Mouse (Mus musculus): ENCODE measurements around the gene Macf1. TPM values are rescaled to one million over a fixed set of nuclear protein-coding genes. Genes with fewer than 3 reads are reported as not detected.
"Not testable (repeated sequence)": the region's sequence is repeated elsewhere in the genome, so short reads cannot be mapped to it uniquely, and the experiment has no call there.

Macf1 gene
- total RNA-seq, 2 experiments from 2014 or later: 108 to 123 TPM

DNA sequence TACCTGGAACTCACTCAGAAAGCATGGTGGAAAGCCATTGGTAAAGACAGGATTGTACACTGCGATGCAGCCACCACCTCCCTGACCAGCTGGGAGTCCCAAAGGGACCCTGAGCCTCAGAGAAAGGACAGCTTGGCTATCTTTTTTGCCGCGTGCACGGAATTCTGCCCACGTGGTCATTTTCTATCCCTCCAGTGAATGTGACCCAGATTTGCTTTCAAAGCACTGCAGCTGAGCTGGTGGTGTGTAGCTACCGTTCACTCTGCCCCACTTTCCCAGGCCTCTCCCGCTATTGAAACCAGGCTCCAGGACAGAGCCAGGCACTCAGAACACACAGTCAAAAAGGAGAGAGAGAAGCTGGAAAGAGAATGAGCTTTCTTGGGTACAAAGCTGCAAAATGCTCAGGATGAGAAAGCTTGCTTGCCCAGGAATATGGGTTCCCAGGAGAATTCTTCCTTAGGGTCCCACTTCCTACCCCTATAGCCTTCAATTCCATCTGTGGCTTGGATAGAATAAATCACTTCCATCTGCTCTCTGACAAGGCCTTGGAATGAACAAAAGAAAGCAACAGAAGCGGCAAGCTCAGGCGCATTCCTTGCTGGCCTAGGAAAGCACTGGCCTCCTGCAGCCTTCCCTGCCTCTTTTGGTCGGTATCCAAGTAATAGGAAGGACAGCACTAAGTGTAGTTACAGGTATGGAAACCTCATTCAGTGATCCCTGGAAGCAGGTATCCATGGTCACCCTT is 6.9 kb downstream of the Macf1 start:
- DNase-seq (ENCODE audit: low spot score in 2 of 2): no peak

DNA sequence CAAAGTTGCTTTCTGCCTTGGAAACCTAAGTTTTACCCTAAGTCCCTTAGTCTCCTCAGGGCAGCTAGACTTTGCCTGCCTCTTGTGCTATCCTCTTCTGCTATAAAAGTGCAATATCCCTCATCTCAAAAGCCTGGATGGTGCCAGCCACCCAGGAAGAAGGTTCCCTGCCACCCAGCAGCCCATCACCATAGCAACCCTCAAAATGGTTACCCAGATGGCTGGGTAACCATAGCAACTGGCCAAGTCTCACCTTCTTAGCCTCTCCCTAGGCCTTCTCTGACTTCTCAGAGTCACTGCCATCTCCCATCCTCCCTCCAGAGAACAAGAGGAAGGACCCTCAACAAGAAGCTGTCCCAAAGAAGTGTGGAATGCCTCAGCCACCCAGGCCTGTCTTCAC is 13.6 kb downstream of the Macf1 start:
- DNase-seq (ENCODE audit: low spot score in 2 of 2): no peak

- DNase-seq (ENCODE audit: low spot score in 2 of 2): no peak
Measured at GRCm38 (mm10) chr4:123669696-123670095, 14.5 kb downstream of the Macf1 start.

DNA sequence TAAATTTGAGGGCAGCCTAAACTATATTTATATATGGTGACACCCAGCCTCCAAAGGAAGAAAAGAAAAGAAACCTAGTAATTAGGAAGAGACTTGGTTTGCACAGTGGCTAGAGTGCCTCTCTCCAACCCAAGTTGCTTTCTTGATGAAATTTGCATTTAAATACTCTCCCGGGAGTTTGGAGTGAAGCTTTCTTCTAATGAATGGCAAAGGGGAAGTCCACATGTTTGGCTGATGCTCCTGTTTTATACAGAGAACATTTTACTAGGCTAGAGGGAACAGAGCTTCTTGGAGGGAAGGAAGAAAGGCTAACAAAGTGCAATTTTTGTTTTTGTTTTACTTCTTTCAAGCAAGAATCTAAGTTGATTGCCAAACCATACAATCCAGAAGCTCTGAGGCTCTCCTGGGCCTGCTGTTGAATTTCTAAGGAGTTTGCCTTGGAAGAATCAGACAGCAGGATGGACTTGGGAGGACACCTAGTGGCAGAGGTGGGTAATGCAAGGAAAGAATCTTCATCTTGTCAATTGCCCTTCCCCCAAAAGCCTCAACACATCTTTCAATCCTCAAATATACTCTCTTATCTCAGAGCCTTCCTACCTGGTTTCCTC is 16.8 kb downstream of the Macf1 start:
- DNase-seq (ENCODE audit: low spot score in 2 of 2): peak; percentile 83 to 85

GRCm38 (mm10) chr4:123666517-123666916 is 17.6 kb downstream of the Macf1 start:
- DNase-seq (ENCODE audit: low spot score in 2 of 2): no peak

DNA sequence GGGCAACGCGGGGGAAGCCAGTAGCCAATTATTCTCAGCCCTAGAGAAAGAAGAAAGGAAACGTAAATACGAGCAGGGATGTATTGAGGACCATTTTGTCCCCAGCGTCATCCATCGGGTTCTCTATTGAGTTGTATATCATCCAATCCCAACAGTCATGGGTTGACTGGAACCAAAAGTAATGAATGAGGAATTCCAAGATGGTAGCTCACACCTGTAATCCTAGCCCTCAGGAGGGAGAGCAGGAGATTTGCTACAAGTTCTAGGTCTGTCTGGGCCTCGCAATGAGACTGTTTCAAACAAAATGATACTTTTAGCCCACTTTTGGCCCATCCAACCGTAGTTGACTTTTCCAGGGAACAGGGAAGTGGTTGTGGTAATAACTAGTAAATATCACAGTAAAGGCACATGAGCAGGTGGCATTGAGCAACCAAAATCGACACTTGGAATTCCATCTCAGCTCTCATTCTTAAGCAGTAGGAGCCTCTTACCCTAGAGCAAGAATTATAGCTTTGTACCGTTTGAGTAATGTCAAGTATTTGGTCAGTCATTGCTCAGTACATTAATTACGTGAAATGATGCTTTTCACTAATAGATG is 18.4 kb downstream of the Macf1 start:
- no peak for DNase-seq (ENCODE audit: low spot score in 2 of 2)

DNA sequence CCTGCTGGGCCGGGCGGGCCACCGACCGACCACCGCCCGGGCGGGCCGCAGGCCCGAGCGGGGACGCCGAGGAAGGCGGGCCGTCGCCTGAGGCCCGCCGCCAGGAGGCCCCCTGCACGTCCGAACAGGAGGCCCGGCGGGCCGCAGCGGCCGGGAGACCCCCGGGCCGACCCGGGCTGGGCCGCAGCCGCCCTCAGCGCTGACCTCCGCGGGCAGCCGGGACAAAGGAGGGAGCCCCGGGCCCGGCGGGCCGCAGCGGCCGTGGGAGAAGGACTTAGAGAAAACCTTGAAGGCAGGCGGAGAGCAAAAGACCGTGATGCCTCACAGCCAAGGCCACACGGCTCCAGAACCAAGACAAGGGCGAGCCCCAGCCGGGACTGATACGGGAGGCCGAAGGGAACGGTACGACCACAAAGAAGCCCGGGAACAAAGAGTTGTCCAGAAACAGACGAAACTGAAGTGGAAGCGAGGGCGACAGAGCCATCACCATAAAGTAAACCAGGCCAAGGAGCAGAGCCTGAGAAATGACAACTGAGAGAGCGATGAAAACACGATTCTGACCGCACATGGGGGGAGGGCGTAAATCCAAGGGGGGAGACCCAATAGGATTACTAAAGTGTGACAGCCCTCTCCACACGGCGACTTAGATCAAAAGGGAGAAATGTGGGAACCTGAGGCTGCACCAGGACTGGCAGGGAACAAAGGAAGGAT is 19.1 kb downstream of the Macf1 start:
- peak; percentile 51 for DNase-seq (ENCODE audit: low spot score in 2 of 2)

GRCm38 (mm10) chr4:123664021-123664950 is 19.9 kb downstream of the Macf1 start:
- peak; percentile 79 to 86 for DNase-seq (ENCODE audit: low spot score in 2 of 2)

DNA sequence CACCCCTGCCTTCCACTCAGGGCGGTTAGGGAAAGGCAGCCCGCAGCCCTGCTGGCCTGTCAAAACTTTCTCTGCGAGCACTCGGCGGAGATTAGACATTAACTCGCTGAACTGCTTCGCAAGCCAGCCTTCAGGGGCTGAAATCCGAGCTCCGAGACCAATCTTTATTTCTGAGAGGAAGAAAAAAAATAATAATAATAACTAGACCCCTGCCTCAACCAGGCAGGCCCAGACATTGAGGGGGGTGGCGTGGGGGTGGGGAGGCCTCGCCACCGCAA is 20.5 kb downstream of the Macf1 start:
- DNase-seq (ENCODE audit: low spot score in 2 of 2): peak; percentile 23 to 41

DNA sequence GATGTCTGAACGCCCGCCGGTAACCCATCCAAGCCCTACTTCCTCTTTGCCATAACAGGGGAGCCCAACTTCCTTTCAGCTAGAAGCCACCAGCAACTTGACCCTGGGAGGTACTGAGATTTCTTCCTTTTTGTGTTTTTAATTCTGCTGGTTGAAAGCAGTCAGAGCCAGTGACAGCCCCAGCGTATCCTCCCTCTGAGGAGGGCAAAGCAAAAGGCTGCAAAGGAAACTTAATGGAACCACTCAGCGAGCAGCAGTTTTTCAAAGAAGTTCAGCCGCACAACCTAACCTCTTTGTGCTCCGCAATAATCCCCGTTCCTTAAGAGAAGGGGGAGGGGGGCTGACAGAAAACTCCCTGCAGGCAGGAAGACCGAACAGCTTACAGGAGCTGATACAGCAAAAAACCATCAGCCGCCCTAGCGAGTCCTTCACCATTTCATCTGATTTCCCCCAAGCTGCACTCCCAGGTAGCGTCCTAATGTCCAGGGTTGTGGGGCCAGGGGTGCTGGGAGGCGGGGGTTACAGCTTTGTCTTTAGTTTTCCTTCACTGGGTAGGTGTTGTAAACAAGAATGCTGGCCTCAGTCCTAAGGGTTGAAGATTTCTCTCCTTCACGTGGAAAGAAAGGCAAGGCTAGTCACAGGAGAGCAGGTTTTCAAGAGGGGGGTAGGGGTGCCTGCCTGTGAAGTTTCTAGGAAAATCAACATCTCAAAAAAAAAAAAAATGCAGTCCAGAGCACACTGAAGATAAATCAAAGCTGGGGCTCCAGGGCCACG is 21.1 kb downstream of the Macf1 start:
- no peak for DNase-seq (ENCODE audit: low spot score in 2 of 2)

- DNase-seq (ENCODE audit: low spot score in 2 of 2): no peak
Measured at GRCm38 (mm10) chr4:123658175-123658574, 26.0 kb downstream of the Macf1 start.

GRCm38 (mm10) chr4:123655245-123655644 is 28.9 kb downstream of the Macf1 start:
- no peak for DNase-seq (ENCODE audit: low spot score in 2 of 2)

GRCm38 (mm10) chr4:123654566-123654965 is 29.6 kb downstream of the Macf1 start:
- DNase-seq (ENCODE audit: low spot score in 2 of 2): no peak

DNA sequence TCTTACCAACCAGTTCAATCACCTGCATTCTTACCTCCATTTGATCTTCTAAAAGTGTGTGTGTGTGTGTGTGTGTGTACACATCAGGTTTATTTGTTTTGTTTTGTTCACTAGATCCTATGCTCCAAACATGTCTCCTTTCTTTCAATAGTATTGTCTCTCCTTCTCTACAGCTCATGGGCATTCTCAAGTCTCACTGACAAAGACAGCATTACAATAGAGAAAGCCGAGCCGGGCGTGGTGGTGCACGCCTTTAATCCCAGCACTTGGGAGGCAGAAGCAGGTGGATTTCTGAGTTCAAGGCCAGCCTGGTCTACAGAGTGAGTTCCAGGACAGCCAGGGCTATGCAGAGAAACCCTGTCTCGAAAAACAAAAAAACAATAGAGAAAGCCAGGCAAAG is 30.7 kb downstream of the Macf1 start:
- DNase-seq (ENCODE audit: low spot score in 2 of 2): not testable (repeated sequence)

GRCm38 (mm10) chr4:123652130-123652529 is 32.0 kb downstream of the Macf1 start:
- no peak for DNase-seq (ENCODE audit: low spot score in 2 of 2)

GRCm38 (mm10) chr4:123649131-123649530 is 35.0 kb downstream of the Macf1 start:
- no peak for DNase-seq (ENCODE audit: low spot score in 2 of 2)

GRCm38 (mm10) chr4:123647668-123648067 is 36.5 kb downstream of the Macf1 start:
- no peak for DNase-seq (ENCODE audit: low spot score in 2 of 2)

DNA sequence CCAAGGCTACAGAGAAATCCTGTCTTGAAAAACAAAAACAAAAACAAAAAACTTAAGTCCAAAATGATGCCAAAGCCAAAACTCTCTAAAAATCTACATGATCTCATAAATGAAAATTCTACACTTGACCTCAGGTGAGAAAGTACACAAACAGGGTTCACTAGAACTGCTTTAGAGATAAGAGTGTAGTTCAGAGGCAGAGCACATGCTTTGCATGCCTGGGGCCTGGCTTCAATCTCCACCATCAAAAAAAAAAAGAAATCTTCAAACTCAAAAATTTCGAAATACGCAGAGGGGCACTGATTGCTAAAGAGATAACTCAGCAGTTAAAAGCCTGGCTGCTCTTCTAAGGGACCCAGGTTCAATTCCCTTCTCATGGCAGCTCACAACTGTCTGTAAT is 37.1 kb downstream of the Macf1 start:
- DNase-seq (ENCODE audit: low spot score in 2 of 2): no peak

DNA sequence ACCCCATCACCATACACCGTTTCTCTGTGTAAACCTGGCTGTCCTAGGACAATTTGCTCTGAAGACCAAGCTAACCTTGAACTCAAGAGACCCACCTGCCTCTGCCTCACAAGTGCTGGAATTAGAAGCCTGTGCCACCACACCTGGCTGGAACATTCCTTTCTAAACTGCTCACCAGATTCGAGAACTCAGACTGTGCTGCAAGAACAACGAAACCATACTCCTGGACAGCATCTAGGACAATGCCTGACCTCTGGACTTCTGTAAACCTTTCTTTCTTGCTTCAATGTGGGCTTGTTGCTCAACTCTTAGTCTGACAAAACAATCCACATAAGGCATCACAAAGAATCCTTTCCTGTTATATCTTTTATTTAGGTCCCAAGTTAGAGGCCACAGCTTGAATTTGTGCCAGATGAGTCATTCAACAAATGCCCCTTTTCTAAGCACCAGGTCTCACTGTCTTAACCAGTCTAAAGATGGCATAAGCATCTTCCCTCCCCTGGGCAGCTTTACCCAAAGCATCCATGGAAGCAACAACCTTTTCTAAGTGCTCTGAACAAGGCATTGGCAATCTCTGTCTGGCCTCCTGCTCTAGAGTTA is 38.8 kb downstream of the Macf1 start:
- DNase-seq (ENCODE audit: low spot score in 2 of 2): no peak

- DNase-seq (ENCODE audit: low spot score in 2 of 2): no peak
Measured at GRCm38 (mm10) chr4:123643561-123643960, 40.6 kb downstream of the Macf1 start.

Data from adrenal gland, adult 18-20 months (tissue).